Mouse (Mus musculus) heart, embryonic 14.5 days (tissue): ENCODE data around the gene Akap13. TPM values are rescaled to one million over a fixed set of nuclear protein-coding genes. Genes with fewer than 3 reads are reported as not detected.

Experiments
- ATAC-seq: fragments of 200-750 bp; cut with Nextera tagmentation; 2 replicates; pipeline ENCODE4 v1.8.0; 2017; ENCODE audit warnings: low read depth, moderate TSS enrichment; ENCODE audit not compliant: insufficient number of reproducible peaks, insufficient read depth, low FRiP score
- H3K27ac ChIP-seq, 2 experiments: fragments of 200-500 bp in 1 of 2; fragments of 300-500 bp in 1 of 2; sonication (generic) in 1 of 2; replicated peaks in 1 of 2; 2 replicates each; pipeline ENCODE4 v1.5.1; 2012 to 2014; ENCODE audit warnings: low read depth in 2 of 2, low read length in 2 of 2, control low read depth in 1 of 2, mild to moderate bottlenecking in 1 of 2, mixed read lengths in 1 of 2; ENCODE audit not compliant: control insufficient read depth in 1 of 2, insufficient read depth in 1 of 2
- H3K27me3 ChIP-seq: fragments of 300-500 bp; sonication (generic); 2 replicates; pipeline ENCODE4 v1.6.1; 2014; ENCODE audit warnings: mild to moderate bottlenecking, low read length, control low read depth; ENCODE audit not compliant: control insufficient read depth, insufficient read depth
- H3K36me3 ChIP-seq: fragments of 300-500 bp; sonication (generic); 2 replicates; pipeline ENCODE4 v1.6.1; 2014; ENCODE audit warnings: mild to moderate bottlenecking, control low read depth, low read length, mixed read lengths; ENCODE audit not compliant: control insufficient read depth, insufficient read depth
- H3K4me1 ChIP-seq, 2 experiments: fragments of 200-500 bp in 1 of 2; fragments of 300-500 bp in 1 of 2; sonication (generic) in 1 of 2; 2 replicates each; pipeline ENCODE4 v1.6.1; 2012 to 2014; ENCODE audit warnings: low read length in 2 of 2, control low read depth in 1 of 2, mixed read lengths in 1 of 2; ENCODE audit not compliant: control insufficient read depth in 2 of 2, insufficient read depth in 2 of 2
- H3K4me2 ChIP-seq: fragments of 300-500 bp; sonication (generic); 2 replicates; pipeline ENCODE4 v1.6.1; 2014; ENCODE audit warnings: mild to moderate bottlenecking, low read length
- H3K4me3 ChIP-seq, 2 experiments: fragments of 200-500 bp in 1 of 2; fragments of 300-500 bp in 1 of 2; sonication (generic) in 1 of 2; 2 replicates each; pipeline ENCODE4 v1.5.1; 2012 to 2014; ENCODE audit warnings: low read length in 2 of 2, mild to moderate bottlenecking in 2 of 2, control low read depth in 1 of 2, low read depth in 1 of 2, moderate library complexity in 1 of 2; ENCODE audit not compliant: control insufficient read depth in 1 of 2, insufficient read depth in 1 of 2
- H3K9ac ChIP-seq: fragments of 300-500 bp; sonication (generic); 2 replicates; pipeline ENCODE4 v1.6.1; 2014; ENCODE audit warnings: mild to moderate bottlenecking, low read length
- H3K9me3 ChIP-seq: fragments of 300-500 bp; sonication (generic); 2 replicates; pipeline ENCODE4 v1.6.1; 2016; ENCODE audit warnings: low read length, control low read depth; ENCODE audit not compliant: control insufficient read depth
- WGBS: fragments of 180-500 bp; shearing (Covaris S2); extraction: QIAGEN DNeasy Blood & Tissue Kit; methylation state at CpG from one replicate; pipeline ENCODE4 v1.1.7; 2014; 5-methylcytosine and 5-hydroxymethylcytosine counted together
- polyA plus RNA-seq: library from polyadenylated mRNA; unstranded; fragments of >200 nt; fragmentation: Nextera tagmentation; extraction: Ambion mirVana; gene quantifications from 2 replicates; pipeline ENCODE4 v1.2.1, GENCODE M21; 2014

Gene Akap13
- polyA plus RNA-seq, 1 experiment from 2014 or later = 54.9 TPM

GRCm38 (mm10) chr7:75619875-75620274 is 164.5 kb downstream of the Akap13 start:
- no peak overlapping the region for H3K9ac ChIP-seq
- H3K9me3 ChIP-seq = no peaks in the 10 kb centered on the region
- H3K27ac ChIP-seq = no peak overlapping the region
- H3K4me2 ChIP-seq = no peak overlapping the region
- H3K4me1 ChIP-seq = peaks cover 0 to 5% of the 10 kb centered on the region in 2 experiments; a peak in 2 of 4 replicates
- no peaks in the 10 kb centered on the region for H3K27me3 ChIP-seq
- ATAC-seq = no peak
- H3K4me3 ChIP-seq = no peak overlapping the region
- peaks cover 55% of the 10 kb centered on the region for H3K36me3 ChIP-seq
- WGBS = 85% methylated on average over 6 of the region's 6 CpGs

GRCm38 (mm10) chr7:75620395-75620960 is 165.1 kb downstream of the Akap13 start:
- Histone ChIP-seq H3K9me3 (no peaks in the 10 kb centered on the region), H3K27ac (0 out of 4 replicates have a peak overlapping the region, but pooled peaks of 1 of the 2 experiments have one; percentile 24), H3K4me3 (no peak overlapping the region), H3K27me3 (no peaks in the 10 kb centered on the region), H3K36me3 (peaks cover 49% of the 10 kb centered on the region), H3K4me2 (no peak overlapping the region), H3K9ac (no peak overlapping the region), H3K4me1 (peaks cover 0 to 5% of the 10 kb centered on the region in 2 experiments; a peak in 2 of 4 replicates)
- 83% methylated on average over 3 of the region's 3 CpGs for WGBS
- no peak for ATAC-seq

GRCm38 (mm10) chr7:75620976-75621375 is 165.6 kb downstream of the Akap13 start:
- peaks cover 44% of the 10 kb centered on the region for H3K36me3 ChIP-seq
- H3K27me3 ChIP-seq = no peaks in the 10 kb centered on the region
- no peak overlapping the region for H3K4me3 ChIP-seq
- 61% methylated on average over 4 of the region's 4 CpGs for WGBS
- peaks cover 0 to 5% of the 10 kb centered on the region in 2 experiments; a peak in 2 of 4 replicates for H3K4me1 ChIP-seq
- H3K27ac ChIP-seq = no peak overlapping the region
- H3K4me2 ChIP-seq = no peak overlapping the region
- no peak overlapping the region for H3K9ac ChIP-seq
- no peaks in the 10 kb centered on the region for H3K9me3 ChIP-seq
- ATAC-seq = no peak

GRCm38 (mm10) chr7:75627831-75628230 is 172.5 kb downstream of the Akap13 start:
- Histone ChIP-seq H3K4me1 (peaks cover 0 to 5% of the 10 kb centered on the region in 2 experiments; a peak in 2 of 4 replicates), H3K36me3 (no peaks in the 10 kb centered on the region), H3K27me3 (no peaks in the 10 kb centered on the region), H3K4me2 (no peak overlapping the region), H3K9ac (no peak overlapping the region), H3K9me3 (no peaks in the 10 kb centered on the region), H3K27ac (no peak overlapping the region), H3K4me3 (no peak overlapping the region)
- 63% methylated on average over 2 of the region's 2 CpGs for WGBS
- ATAC-seq = no peak

- Histone ChIP-seq H3K27ac (no peak overlapping the region), H3K27me3 (no peaks in the 10 kb centered on the region), H3K9me3 (no peaks in the 10 kb centered on the region), H3K9ac (no peak overlapping the region), H3K4me2 (no peak overlapping the region), H3K4me3 (no peak overlapping the region), H3K4me1 (peaks cover 3 to 19% of the 10 kb centered on the region in 2 experiments; a peak in 3 of 4 replicates), H3K36me3 (no peaks in the 10 kb centered on the region)
- 83% methylated on average over 4 of the region's 4 CpGs for WGBS
- no peak for ATAC-seq
Measured at GRCm38 (mm10) chr7:75629669-75630068, 174.3 kb downstream of the Akap13 start.

GRCm38 (mm10) chr7:75632941-75633340 is 177.6 kb downstream of the Akap13 start:
- H3K27me3 ChIP-seq = no peaks in the 10 kb centered on the region
- peaks cover 3 to 19% of the 10 kb centered on the region in 2 experiments; a peak in 3 of 4 replicates for H3K4me1 ChIP-seq
- ATAC-seq = no peak
- H3K9me3 ChIP-seq = no peaks in the 10 kb centered on the region
- H3K36me3 ChIP-seq = peaks cover 2% of the 10 kb centered on the region; the same call in 1 of the 2 replicates
- 40% methylated on average over 3 of the region's 3 CpGs for WGBS
- H3K4me2 ChIP-seq = no peak overlapping the region
- H3K4me3 ChIP-seq = no peak overlapping the region
- H3K9ac ChIP-seq = no peak overlapping the region
- no peak overlapping the region; a peak in 1 of 4 replicates for H3K27ac ChIP-seq

- Histone ChIP-seq H3K36me3 (peaks cover 2% of the 10 kb centered on the region; the same call in 1 of the 2 replicates), H3K27me3 (no peaks in the 10 kb centered on the region), H3K4me1 (peaks cover 3 to 19% of the 10 kb centered on the region in 2 experiments; a peak in 3 of 4 replicates), H3K27ac (peak overlapping the region in 1 of 2 experiments; percentile 53; a peak in 2 of 4 replicates), H3K9me3 (no peaks in the 10 kb centered on the region), H3K4me2 (no peak overlapping the region), H3K9ac (no peak overlapping the region), H3K4me3 (no peak overlapping the region)
- ATAC-seq = no peak
Measured at GRCm38 (mm10) chr7:75633393-75633792, 178.1 kb downstream of the Akap13 start.
